Mouse (Mus musculus) stomach, embryonic 16.5 days (tissue): ENCODE data around the gene Esyt1. TPM values are rescaled to one million over a fixed set of nuclear protein-coding genes. Genes with fewer than 3 reads are reported as not detected.

Source experiments
- ATAC-seq: fragments of 200-750 bp; cut with Nextera tagmentation; 2 replicates; pipeline ENCODE4 v1.8.0; 2017; ENCODE audit warnings: moderate number of reproducible peaks, moderate TSS enrichment; ENCODE audit not compliant: insufficient read depth, low FRiP score
- H3K27ac ChIP-seq: fragments of 300-500 bp; sonication (generic); 2 replicates; pipeline ENCODE4 v1.5.1; 2014; ENCODE audit warnings: low read length
- H3K27me3 ChIP-seq: fragments of 300-500 bp; sonication (generic); 2 replicates; pipeline ENCODE4 v1.6.1; 2014; ENCODE audit warnings: low read length, control low read depth, mixed read lengths; ENCODE audit not compliant: control insufficient read depth, insufficient read depth
- H3K36me3 ChIP-seq: fragments of 300-500 bp; sonication (generic); 2 replicates; pipeline ENCODE4 v1.6.1; 2014; ENCODE audit warnings: low read length; ENCODE audit not compliant: control insufficient read depth, insufficient read depth
- H3K4me1 ChIP-seq: fragments of 300-500 bp; sonication (generic); 2 replicates; pipeline ENCODE4 v1.6.1; 2014; ENCODE audit warnings: low read length, control low read depth, mixed read lengths; ENCODE audit not compliant: control insufficient read depth, insufficient read depth
- H3K4me2 ChIP-seq: fragments of 300-500 bp; sonication (generic); 2 replicates; pipeline ENCODE4 v1.6.1; 2014; ENCODE audit warnings: low read depth, low read length, mixed read lengths
- H3K4me3 ChIP-seq: fragments of 300-500 bp; sonication (generic); replicated peaks from 2 replicates; pipeline ENCODE4 v1.5.1; 2014; ENCODE audit warnings: mild to moderate bottlenecking, low read length
- H3K9ac ChIP-seq: fragments of 300-500 bp; sonication (generic); 2 replicates; pipeline ENCODE4 v1.6.1; 2014; ENCODE audit warnings: low read length
- H3K9me3 ChIP-seq: fragments of 300-500 bp; sonication (generic); replicated peaks from 2 replicates; pipeline ENCODE4 v1.6.1; 2016; ENCODE audit warnings: low read length, control low read depth; ENCODE audit not compliant: control insufficient read depth
- WGBS: fragments of 180-500 bp; shearing (Covaris S2); extraction: QIAGEN DNeasy Blood & Tissue Kit; methylation state at CpG from one replicate; pipeline ENCODE4 v1.1.7; 2014; 5-methylcytosine and 5-hydroxymethylcytosine counted together
- polyA plus RNA-seq: library from polyadenylated mRNA; unstranded; fragments of >200 nt; fragmentation: Nextera tagmentation; extraction: Ambion mirVana; gene quantifications from 2 replicates; pipeline ENCODE4 v1.2.1, GENCODE M21; 2015

Esyt1 gene
- polyA plus RNA-seq, 1 experiment from 2014 or later: 32.9 TPM

- 82% methylated on average over 8 of the region's 8 CpGs for WGBS
- Histone ChIP-seq H3K9ac (no peak overlapping the region), H3K9me3 (no peaks in the 10 kb centered on the region), H3K4me2 (no peak overlapping the region), H3K36me3 (no peaks in the 10 kb centered on the region), H3K27me3 (no peaks in the 10 kb centered on the region), H3K4me3 (no peak overlapping the region), H3K4me1 (peaks cover 9% of the 10 kb centered on the region), H3K27ac (no peak overlapping the region)
- no peak for ATAC-seq
Measured at GRCm38 (mm10) chr10:128503532-128503931, 22.1 kb downstream of the Esyt1 start.

GRCm38 (mm10) chr10:128502341-128502740 is 23.3 kb downstream of the Esyt1 start:
- Histone ChIP-seq H3K4me1 (peaks cover 15% of the 10 kb centered on the region), H3K27me3 (no peaks in the 10 kb centered on the region), H3K36me3 (no peaks in the 10 kb centered on the region), H3K9me3 (no peaks in the 10 kb centered on the region), H3K4me3 (no peak overlapping the region), H3K9ac (0 out of 2 replicates have a peak overlapping the region, but pooled peaks have one; percentile 5), H3K27ac (peak overlapping the region; percentile 34; the same call in 1 of the 2 replicates), H3K4me2 (no peak overlapping the region)
- 58% methylated on average over 5 of the region's 5 CpGs for WGBS
- no peak for ATAC-seq

- Histone ChIP-seq H3K27ac (peak overlapping the region; percentile 93), H3K4me3 (peak overlapping the region; percentile 57), H3K36me3 (no peaks in the 10 kb centered on the region), H3K4me1 (peaks cover 18% of the 10 kb centered on the region), H3K9me3 (no peaks in the 10 kb centered on the region), H3K27me3 (no peaks in the 10 kb centered on the region), H3K9ac (peak overlapping the region; percentile 74), H3K4me2 (peak overlapping the region; percentile 84)
- under 1% methylated on average over 21 of the region's 21 CpGs for WGBS
- ATAC-seq: peak; percentile 9; the same call in 1 of the 2 replicates
Measured at GRCm38 (mm10) chr10:128499116-128499671, 26.5 kb downstream of the Esyt1 start.

- peaks cover 18% of the 10 kb centered on the region for H3K4me1 ChIP-seq
- no peaks in the 10 kb centered on the region for H3K27me3 ChIP-seq
- H3K9me3 ChIP-seq: no peaks in the 10 kb centered on the region
- peak within 1 kb of the TSS; percentile 84 for H3K4me2 ChIP-seq
- H3K27ac ChIP-seq: peak within 1 kb of the TSS; percentile 93
- WGBS: under 1% methylated on average over 27 of the region's 27 CpGs
- peak; percentile 91 for ATAC-seq
- peak within 1 kb of the TSS; percentile 57 for H3K4me3 ChIP-seq
- H3K36me3 ChIP-seq: no peaks in the 10 kb centered on the region
- peak within 1 kb of the TSS; percentile 74 for H3K9ac ChIP-seq
Measured at GRCm38 (mm10) chr10:128498590-128498989, 27.1 kb downstream of the Esyt1 start, which contains the start of gene Myl6b. TSS of gene Myl6b (minus strand) at chr10:128498685.

GRCm38 (mm10) chr10:128497134-128497737 is 28.4 kb downstream of the Esyt1 start:
- Histone ChIP-seq H3K36me3 (no peaks in the 10 kb centered on the region), H3K9me3 (no peaks in the 10 kb centered on the region), H3K4me2 (no peak overlapping the region), H3K4me3 (no peak overlapping the region), H3K27ac (no peak overlapping the region), H3K27me3 (no peaks in the 10 kb centered on the region), H3K9ac (no peak overlapping the region), H3K4me1 (peaks cover 18% of the 10 kb centered on the region)
- WGBS: 43% methylated on average over 6 of the region's 6 CpGs
- no peak for ATAC-seq

GRCm38 (mm10) chr10:128496509-128497077 is 29.1 kb downstream of the Esyt1 start:
- H3K27me3 ChIP-seq: no peaks in the 10 kb centered on the region
- no peaks in the 10 kb centered on the region for H3K36me3 ChIP-seq
- 50% methylated on average over 6 of the region's 6 CpGs for WGBS
- H3K4me2 ChIP-seq: no peak overlapping the region
- H3K9me3 ChIP-seq: no peaks in the 10 kb centered on the region
- H3K27ac ChIP-seq: no peak overlapping the region
- peaks cover 24% of the 10 kb centered on the region for H3K4me1 ChIP-seq
- H3K4me3 ChIP-seq: no peak overlapping the region
- H3K9ac ChIP-seq: no peak overlapping the region
- no peak for ATAC-seq

- WGBS: 66% methylated on average over 4 of the region's 4 CpGs
- Histone ChIP-seq H3K4me2 (no peak overlapping the region), H3K4me1 (peaks cover 30% of the 10 kb centered on the region), H3K9me3 (no peaks in the 10 kb centered on the region), H3K4me3 (no peak overlapping the region), H3K27me3 (no peaks in the 10 kb centered on the region), H3K27ac (no peak overlapping the region), H3K9ac (no peak overlapping the region), H3K36me3 (no peaks in the 10 kb centered on the region)
- no peak for ATAC-seq
Measured at GRCm38 (mm10) chr10:128495903-128496302, 29.8 kb downstream of the Esyt1 start.

DNA sequence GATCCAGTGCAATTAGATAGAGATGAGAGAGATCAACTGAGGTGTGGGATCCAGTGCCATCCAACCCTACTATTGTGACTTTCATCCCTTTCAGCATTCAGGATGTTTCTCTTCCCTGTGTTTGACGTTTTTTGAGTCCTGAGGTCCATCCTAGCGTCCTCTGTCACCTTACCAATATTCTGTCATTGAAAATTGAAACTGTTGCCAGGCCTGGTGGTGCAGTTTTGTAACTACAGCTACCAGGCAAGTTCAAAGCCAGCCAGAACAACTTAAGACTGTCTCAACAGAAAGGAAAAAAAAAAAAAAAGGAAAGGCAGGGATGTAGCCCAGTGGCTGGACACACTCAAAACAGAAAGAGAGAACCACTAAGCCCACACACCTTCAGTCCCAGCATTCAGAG is 30.4 kb downstream of the Esyt1 start:
- WGBS: 75% methylated on average over 2 of the region's 2 CpGs
- Histone ChIP-seq H3K27me3 (no peaks in the 10 kb centered on the region), H3K9me3 (no peaks in the 10 kb centered on the region), H3K36me3 (peaks cover 4% of the 10 kb centered on the region; the same call in 1 of the 2 replicates), H3K9ac (peak overlapping the region; percentile 93), H3K4me1 (peaks cover 35% of the 10 kb centered on the region), H3K4me2 (peak overlapping the region; percentile 81), H3K27ac (no peak overlapping the region), H3K4me3 (peak overlapping the region; percentile 73; the same call in 1 of the 2 replicates)
- ATAC-seq: no peak

DNA sequence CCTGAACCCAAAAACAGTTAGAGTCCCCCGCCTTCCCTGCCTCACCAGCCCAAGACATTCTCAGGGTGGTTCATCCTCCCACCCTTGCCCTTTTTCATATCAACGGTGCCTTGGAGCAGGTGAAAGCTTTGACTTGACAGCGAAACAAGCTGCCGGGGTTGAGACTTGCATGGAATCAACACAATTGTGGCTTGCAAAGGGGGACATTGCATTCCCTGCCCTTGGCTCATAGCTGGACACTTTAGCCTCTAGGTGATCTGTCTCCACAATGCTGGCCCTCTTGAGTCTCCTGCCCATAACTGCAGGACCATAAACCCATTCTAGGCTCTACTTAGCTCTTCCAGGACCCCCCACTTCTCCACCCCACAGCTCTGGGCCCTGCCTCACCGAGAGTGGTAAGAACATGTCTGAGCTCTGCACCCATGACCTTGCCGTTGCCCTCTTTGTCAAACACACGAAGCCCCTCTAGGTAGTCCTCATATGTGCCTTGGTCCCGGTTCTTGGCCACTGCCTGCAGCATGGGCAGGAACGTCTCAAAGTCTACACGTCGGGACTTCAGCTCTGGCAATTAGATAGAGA is 30.9 kb downstream of the Esyt1 start:
- H3K9me3 ChIP-seq: no peaks in the 10 kb centered on the region
- peak overlapping the region; percentile 93 for H3K9ac ChIP-seq
- peaks cover 39% of the 10 kb centered on the region for H3K4me1 ChIP-seq
- no peaks in the 10 kb centered on the region for H3K27me3 ChIP-seq
- peak overlapping the region; percentile 81 for H3K4me2 ChIP-seq
- peaks cover 8% of the 10 kb centered on the region; the same call in 1 of the 2 replicates for H3K36me3 ChIP-seq
- H3K27ac ChIP-seq: peak overlapping the region; percentile 99
- WGBS: 46% methylated on average over 11 of the region's 11 CpGs
- peak overlapping the region; percentile 73 for H3K4me3 ChIP-seq
- ATAC-seq: no peak
